Mouse (Mus musculus) brain, embryonic 14.5 days (tissue): ENCODE results near the gene Nlgn2.

Source experiments
- CTCF ChIP-seq: fragments of 200-500 bp; IDR thresholded peaks from 2 replicates; pipeline ENCODE4 v1.5.1; 2012; ENCODE audit warnings: inconsistent platforms, mild to moderate bottlenecking, moderate library complexity, borderline replicate concordance; ENCODE audit not compliant: insufficient read depth, insufficient read length; ENCODE audit errors: extremely low read depth
- POLR2A ChIP-seq: fragments of 200-500 bp; IDR thresholded peaks from 2 replicates; pipeline ENCODE4 v1.6.1; 2012; ENCODE audit warnings: mild to moderate bottlenecking, inconsistent platforms, borderline replicate concordance; ENCODE audit not compliant: poor library complexity, insufficient read depth, insufficient read length, severe bottlenecking; ENCODE audit errors: extremely low read depth

- TF ChIP-seq CTCF (no peak), POLR2A (no peak)
Measured at GRCm38 (mm10) chr11:69803328-69803727, 34.3 kb downstream of the Nlgn2 start.
